Mouse (Mus musculus): ENCODE measurements around the gene Epn2. TPM values are rescaled to one million over a fixed set of nuclear protein-coding genes. Genes with fewer than 3 reads are reported as not detected.

Epn2 gene
- total RNA-seq, 1 experiment = 33.1 TPM

DNA sequence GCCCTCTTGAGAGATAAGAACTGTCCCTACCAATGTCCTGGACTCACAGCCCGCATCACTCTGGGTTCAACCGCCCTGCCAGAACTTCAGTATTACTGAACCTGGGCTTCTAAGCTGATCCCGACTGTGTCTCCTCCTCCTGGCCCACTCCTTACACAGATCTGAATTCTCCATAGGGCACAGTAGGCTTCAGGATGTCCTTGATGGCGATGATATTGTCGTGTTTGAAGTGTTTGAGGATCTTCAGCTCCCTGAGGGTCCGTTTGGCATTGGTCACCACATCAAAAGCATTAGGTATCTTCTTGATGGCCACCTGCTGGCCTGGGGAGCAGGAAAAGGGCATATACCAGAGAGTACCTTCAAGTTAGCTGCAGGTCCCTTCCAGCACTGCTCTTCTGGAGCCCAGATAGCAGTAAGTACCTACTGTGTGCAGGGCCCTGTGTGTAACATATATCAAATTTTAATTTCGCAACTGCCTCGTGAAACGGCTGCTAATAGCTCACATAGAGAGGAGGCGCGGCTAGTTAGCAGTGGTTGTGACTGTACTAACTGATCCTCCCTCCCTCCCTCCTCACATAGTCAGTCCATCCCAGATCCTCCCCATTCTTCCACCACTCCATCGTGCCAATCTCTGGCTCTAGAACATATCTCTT is 86.6 kb downstream of the Epn2 start:
- peaks cover 0 to 6% of the 10 kb centered on the region in 2 experiments; a peak in 3 of 4 replicates for H3K4me1 ChIP-seq (ENCODE audit: control insufficient read depth in 2 of 2, insufficient read depth in 2 of 2, low read length in 2 of 2, poor library complexity in 1 of 2)
- H3K9ac ChIP-seq (ENCODE audit: insufficient read depth, low read depth, low read length, poor library complexity, severe bottlenecking) = peak overlapping the region; percentile 89
- H3K9me3 ChIP-seq (ENCODE audit: control insufficient read depth, insufficient read depth, low read depth, low read length) = no peaks in the 10 kb centered on the region
- H3K27ac ChIP-seq (ENCODE audit: insufficient read depth, low read depth, low read length, poor library complexity, severe bottlenecking) = no peak overlapping the region
- peak overlapping the region; percentile 81 to 90 for H3K4me3 ChIP-seq (ENCODE audit: insufficient read depth in 1 of 2, low read depth in 1 of 2, low read length in 2 of 2, poor library complexity in 1 of 2, severe bottlenecking in 1 of 2)
- in situ Hi-C loops (cut with MboI; ENCODE audit: low sequenced_read_pairs in 2 of 2, unreplicated experiment in 2 of 2) = no loop called here
- no peak for TF ChIP-seq ZC3H11A (IDR thresholded peaks at IDR 0.05; ENCODE audit: borderline replicate concordance, low read depth, low read length)
- no peak for TF ChIP-seq MAFK (IDR thresholded peaks at IDR 0.05; ENCODE audit: insufficient read depth, low read depth, low read length)
- no peak for TF ChIP-seq ZNF384 (IDR thresholded peaks at IDR 0.05; ENCODE audit: low read depth, low read length)
- no peak for TF ChIP-seq HCFC1 (IDR thresholded peaks at IDR 0.05; ENCODE audit: borderline replicate concordance, insufficient read depth, low read length)
- TF ChIP-seq CHD2 (IDR thresholded peaks at IDR 0.05; ENCODE audit: low read depth, low read length) = no peak
- DNase-seq (ENCODE audit: low read depth, low spot score) = no peak
- H3K36me3 ChIP-seq (ENCODE audit: control insufficient read depth, insufficient read depth, low read length, poor library complexity, severe bottlenecking) = peaks cover 40% of the 10 kb centered on the region

DNA sequence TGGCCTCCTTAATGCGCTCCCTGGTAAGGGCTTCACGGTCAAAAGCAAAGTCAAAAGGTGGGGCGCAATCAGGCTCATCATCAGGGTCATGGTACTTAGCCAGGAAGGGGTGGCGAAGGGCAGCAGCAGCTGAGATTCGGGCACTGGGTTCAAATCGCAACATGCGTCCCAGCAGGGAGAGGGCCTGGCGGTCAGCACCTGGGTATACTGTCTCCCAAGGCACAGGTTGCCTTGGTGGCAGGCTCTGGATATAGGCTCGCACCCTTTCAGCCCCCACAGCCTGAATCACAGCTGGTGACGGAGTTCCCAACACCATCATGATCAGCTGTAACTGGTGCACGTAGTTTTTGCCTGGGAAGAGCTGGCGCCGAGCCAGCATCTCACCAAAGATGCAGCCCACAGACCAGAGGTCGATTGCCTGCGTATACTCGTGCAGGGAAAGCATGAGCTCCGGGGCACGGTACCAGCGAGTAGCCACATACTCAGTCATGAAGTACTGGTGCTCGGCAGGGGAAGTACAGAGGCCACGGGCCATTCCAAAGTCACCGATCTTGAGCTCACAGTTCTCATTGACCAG is 88.5 kb downstream of the Epn2 start:
- Histone ChIP-seq H3K36me3 (ENCODE audit: control insufficient read depth, insufficient read depth, low read length, poor library complexity, severe bottlenecking) (peaks cover 45% of the 10 kb centered on the region), H3K9ac (ENCODE audit: insufficient read depth, low read depth, low read length, poor library complexity, severe bottlenecking) (no peak overlapping the region), H3K27ac (ENCODE audit: insufficient read depth, low read depth, low read length, poor library complexity, severe bottlenecking) (no peak overlapping the region), H3K4me1 (ENCODE audit: control insufficient read depth in 2 of 2, insufficient read depth in 2 of 2, low read length in 2 of 2, poor library complexity in 1 of 2) (peaks cover 0 to 19% of the 10 kb centered on the region in 2 experiments; a peak in 3 of 4 replicates), H3K4me3 (ENCODE audit: insufficient read depth in 1 of 2, low read depth in 1 of 2, low read length in 2 of 2, poor library complexity in 1 of 2, severe bottlenecking in 1 of 2) (no peak overlapping the region), H3K9me3 (ENCODE audit: control insufficient read depth, insufficient read depth, low read depth, low read length) (no peaks in the 10 kb centered on the region)
- no peak for TF ChIP-seq ZNF384 (IDR thresholded peaks at IDR 0.05; ENCODE audit: low read depth, low read length)
- TF ChIP-seq HCFC1 (IDR thresholded peaks at IDR 0.05; ENCODE audit: borderline replicate concordance, insufficient read depth, low read length) = no peak
- no peak for TF ChIP-seq ZC3H11A (IDR thresholded peaks at IDR 0.05; ENCODE audit: borderline replicate concordance, low read depth, low read length)
- TF ChIP-seq CHD2 (IDR thresholded peaks at IDR 0.05; ENCODE audit: low read depth, low read length) = no peak
- no peak for TF ChIP-seq MAFK (IDR thresholded peaks at IDR 0.05; ENCODE audit: insufficient read depth, low read depth, low read length)
- DNase-seq (ENCODE audit: low read depth, low spot score) = no peak
- in situ Hi-C loops (cut with MboI; ENCODE audit: low sequenced_read_pairs in 2 of 2, unreplicated experiment in 2 of 2) = no loop called here

DNA sequence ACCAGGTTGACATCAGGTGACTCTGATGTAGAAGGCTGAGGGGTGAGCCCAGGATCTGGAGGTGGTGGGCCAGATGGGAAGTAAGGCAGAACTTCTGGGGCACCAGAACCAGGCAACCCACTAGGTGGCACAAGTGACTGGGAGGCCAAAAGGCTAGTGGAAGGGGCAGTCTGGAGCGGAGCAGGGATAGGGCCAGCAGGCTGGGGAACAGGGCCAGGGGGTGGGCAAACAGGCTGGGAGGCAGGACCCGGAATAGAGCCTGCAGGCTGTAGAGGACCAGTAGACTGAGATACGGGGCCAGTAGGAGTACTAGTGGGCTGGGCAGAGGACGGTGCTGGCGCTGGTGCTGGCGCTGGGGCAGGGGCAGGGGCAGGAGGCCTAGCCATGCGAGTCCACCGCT is 89.6 kb downstream of the Epn2 start:
- no peaks in the 10 kb centered on the region for H3K9me3 ChIP-seq (ENCODE audit: control insufficient read depth, insufficient read depth, low read depth, low read length)
- no peak overlapping the region for H3K9ac ChIP-seq (ENCODE audit: insufficient read depth, low read depth, low read length, poor library complexity, severe bottlenecking)
- H3K4me3 ChIP-seq (ENCODE audit: insufficient read depth in 1 of 2, low read depth in 1 of 2, low read length in 2 of 2, poor library complexity in 1 of 2, severe bottlenecking in 1 of 2) = no peak overlapping the region
- no peak for TF ChIP-seq ZC3H11A (IDR thresholded peaks at IDR 0.05; ENCODE audit: borderline replicate concordance, low read depth, low read length)
- no peak for TF ChIP-seq ZNF384 (IDR thresholded peaks at IDR 0.05; ENCODE audit: low read depth, low read length)
- TF ChIP-seq HCFC1 (IDR thresholded peaks at IDR 0.05; ENCODE audit: borderline replicate concordance, insufficient read depth, low read length) = no peak
- peaks cover 45% of the 10 kb centered on the region for H3K36me3 ChIP-seq (ENCODE audit: control insufficient read depth, insufficient read depth, low read length, poor library complexity, severe bottlenecking)
- DNase-seq (ENCODE audit: low read depth, low spot score) = no peak
- peaks cover 0 to 29% of the 10 kb centered on the region in 2 experiments; a peak in 3 of 4 replicates for H3K4me1 ChIP-seq (ENCODE audit: control insufficient read depth in 2 of 2, insufficient read depth in 2 of 2, low read length in 2 of 2, poor library complexity in 1 of 2)
- in situ Hi-C loops (cut with MboI; ENCODE audit: low sequenced_read_pairs in 2 of 2, unreplicated experiment in 2 of 2) = no loop called here
- no peak overlapping the region for H3K27ac ChIP-seq (ENCODE audit: insufficient read depth, low read depth, low read length, poor library complexity, severe bottlenecking)

DNA sequence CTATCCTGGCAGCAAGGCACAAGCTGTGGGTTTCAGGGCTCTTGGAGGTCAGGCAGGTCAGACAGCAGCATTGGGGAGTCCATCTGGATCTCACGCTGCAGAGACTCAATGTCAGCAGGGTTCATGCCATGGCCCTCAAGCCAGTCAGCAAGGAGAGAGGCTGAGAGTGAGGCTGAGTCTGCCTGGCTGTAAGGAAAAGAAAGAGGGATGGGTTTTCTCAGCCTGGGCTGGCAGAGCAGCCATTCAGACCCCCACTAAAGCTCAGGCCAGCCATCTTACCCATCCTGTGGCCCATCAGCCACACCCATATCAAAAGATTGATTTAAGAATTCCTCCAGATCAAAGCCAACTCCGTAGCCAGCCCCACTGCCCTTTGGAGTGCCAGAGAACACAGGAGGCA is 90.4 kb downstream of the Epn2 start:
- Histone ChIP-seq H3K9ac (ENCODE audit: insufficient read depth, low read depth, low read length, poor library complexity, severe bottlenecking) (no peak overlapping the region), H3K27ac (ENCODE audit: insufficient read depth, low read depth, low read length, poor library complexity, severe bottlenecking) (no peak overlapping the region), H3K9me3 (ENCODE audit: control insufficient read depth, insufficient read depth, low read depth, low read length) (no peaks in the 10 kb centered on the region), H3K4me1 (ENCODE audit: control insufficient read depth in 2 of 2, insufficient read depth in 2 of 2, low read length in 2 of 2, poor library complexity in 1 of 2) (peaks cover 4 to 33% of the 10 kb centered on the region in 2 experiments; a peak in 3 of 4 replicates), H3K36me3 (ENCODE audit: control insufficient read depth, insufficient read depth, low read length, poor library complexity, severe bottlenecking) (peaks cover 45% of the 10 kb centered on the region), H3K4me3 (ENCODE audit: insufficient read depth in 1 of 2, low read depth in 1 of 2, low read length in 2 of 2, poor library complexity in 1 of 2, severe bottlenecking in 1 of 2) (no peak overlapping the region)
- TF ChIP-seq ZC3H11A (IDR thresholded peaks at IDR 0.05; ENCODE audit: borderline replicate concordance, low read depth, low read length) = no peak
- TF ChIP-seq CHD2 (IDR thresholded peaks at IDR 0.05; ENCODE audit: low read depth, low read length) = no peak
- in situ Hi-C loops (cut with MboI; ENCODE audit: low sequenced_read_pairs in 2 of 2, unreplicated experiment in 2 of 2) = no loop called here
- no peak for DNase-seq (ENCODE audit: low read depth, low spot score)

All from ES-E14 (cell line).